Mouse (Mus musculus) cerebellum, adult 9-11 months (tissue): Measurements from ENCODE around the gene Ascl2.

Experiments used
- DNase-seq: peaks from one replicate; pipeline ENCODE4 v3.0.0; 2022

Ascl2 gene

DNA sequence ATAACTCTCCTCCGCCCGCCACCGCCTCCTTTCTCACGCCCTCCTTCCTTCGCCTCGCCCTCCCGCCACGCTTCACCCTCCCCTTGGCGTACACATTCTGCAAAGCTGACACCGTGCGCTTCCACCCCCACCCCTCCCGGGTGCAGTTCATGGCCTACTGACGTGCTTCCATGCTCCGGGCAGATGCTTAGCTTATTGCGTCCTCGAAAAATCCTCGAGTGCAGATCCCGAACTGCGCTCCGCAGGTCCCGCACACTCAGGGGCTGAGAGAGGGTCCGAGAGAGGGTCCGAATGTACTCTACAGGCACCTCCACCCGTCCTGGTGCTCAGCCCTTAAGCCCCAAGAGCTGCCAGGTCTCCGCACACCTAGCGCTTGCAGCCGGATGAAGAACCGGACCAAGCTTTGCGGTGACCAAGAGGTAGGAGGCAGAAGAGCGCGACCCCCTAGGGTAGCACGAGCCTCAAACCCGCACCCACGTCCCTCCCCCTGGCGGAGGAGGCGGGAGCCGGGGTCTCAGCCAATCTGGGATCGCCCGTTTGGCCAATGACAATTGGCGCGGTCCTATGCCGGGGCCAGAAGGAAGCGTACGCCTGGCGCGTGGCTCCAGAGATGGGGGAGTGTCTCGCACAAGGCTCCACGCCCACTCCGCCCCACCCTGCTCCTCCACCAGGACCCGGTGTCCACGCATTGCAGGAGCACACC is at the start of gene Ascl2:
Ascl2 (minus strand) TSS at position 456 of the 703 bp plus-strand sequence.
- no peak for DNase-seq

DNA sequence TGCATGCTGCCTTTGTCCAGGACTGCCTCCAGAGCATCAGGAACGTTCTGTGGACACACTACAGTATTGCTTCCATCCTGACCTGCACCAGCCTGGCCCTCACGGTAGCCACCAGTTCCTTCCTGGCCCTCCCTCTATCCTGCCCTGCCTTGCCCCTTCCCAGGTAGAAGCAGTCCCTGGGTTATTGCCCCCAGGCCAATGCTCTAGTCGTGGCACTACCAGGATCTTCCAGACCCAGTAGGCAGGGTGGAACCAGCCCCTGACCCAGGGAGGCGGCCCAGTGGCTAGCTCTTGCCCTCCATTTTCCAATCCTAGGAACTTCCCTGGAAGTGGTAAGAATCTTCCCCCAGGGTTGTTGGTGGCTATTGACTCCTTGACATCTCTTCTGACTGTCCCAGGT is 48.1 kb upstream of the Ascl2 start:
- no peak for DNase-seq

DNA sequence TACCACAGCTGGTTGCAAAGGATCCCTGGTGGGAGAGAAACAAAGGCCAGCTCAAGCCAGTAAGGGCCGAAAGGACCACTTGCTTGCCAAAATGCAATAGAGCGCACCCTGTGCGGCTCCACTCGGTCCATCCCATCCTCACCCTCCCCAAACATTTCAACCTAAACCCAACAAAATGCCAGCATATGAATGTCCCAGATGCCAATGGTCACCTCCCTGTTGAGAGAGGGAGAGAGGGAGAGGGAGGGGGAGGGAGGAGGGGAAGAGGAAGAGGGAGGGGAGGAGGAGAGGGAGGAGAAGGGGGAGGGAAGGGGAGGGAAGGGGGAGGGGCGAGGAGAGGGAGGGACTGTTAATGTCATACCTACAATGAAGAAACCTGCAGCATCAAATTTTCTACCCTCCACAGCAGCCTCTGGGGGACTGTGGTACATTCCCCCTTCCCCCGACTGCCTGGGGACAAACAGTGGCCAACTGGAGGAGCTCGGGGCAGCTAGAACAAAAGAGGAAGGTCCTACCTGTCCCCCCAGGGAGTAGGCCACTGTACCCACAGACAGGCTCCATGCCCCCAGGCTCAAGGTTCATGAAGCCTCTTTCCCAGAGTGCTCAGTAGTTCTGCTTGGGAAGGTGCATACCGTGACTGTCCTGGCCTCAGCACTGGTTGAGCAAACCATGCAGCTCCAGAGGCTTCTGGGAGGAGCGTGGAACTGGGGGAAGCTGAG is 47.5 kb upstream of the Ascl2 start:
- no peak for DNase-seq

DNA sequence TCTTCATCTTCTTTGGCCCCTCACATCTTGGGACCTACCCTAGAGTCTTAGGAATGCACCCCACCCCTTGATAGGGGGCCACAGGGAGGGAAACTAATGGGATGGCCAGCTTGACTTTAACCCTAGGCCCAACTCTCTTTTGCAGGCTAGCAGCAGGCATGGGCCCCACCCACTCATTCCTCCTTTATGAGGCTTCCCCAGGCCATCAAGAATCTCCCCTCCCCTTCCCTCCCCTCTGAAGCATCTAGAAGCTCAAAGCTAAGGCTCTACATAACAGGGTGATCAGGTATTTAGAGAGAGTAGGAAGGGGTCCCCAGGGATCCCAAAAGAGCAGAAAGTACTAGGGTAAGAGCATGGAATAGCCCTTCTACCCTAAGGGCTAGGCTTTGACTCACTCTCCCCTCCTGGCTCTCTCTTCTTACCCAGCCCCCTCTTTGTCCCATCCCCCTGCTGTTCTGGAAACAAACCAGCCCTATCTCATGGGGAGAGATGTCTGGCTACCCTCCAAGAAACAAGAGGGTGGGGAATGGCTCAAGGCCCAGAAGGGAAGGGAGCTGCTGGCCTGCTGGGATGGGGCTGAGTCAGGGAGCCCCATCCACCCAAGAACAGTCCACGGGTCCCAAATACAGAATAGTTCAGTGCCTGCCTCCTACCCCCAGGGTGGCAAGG is 46.8 kb upstream of the Ascl2 start:
- DNase-seq: peak; percentile 30

DNA sequence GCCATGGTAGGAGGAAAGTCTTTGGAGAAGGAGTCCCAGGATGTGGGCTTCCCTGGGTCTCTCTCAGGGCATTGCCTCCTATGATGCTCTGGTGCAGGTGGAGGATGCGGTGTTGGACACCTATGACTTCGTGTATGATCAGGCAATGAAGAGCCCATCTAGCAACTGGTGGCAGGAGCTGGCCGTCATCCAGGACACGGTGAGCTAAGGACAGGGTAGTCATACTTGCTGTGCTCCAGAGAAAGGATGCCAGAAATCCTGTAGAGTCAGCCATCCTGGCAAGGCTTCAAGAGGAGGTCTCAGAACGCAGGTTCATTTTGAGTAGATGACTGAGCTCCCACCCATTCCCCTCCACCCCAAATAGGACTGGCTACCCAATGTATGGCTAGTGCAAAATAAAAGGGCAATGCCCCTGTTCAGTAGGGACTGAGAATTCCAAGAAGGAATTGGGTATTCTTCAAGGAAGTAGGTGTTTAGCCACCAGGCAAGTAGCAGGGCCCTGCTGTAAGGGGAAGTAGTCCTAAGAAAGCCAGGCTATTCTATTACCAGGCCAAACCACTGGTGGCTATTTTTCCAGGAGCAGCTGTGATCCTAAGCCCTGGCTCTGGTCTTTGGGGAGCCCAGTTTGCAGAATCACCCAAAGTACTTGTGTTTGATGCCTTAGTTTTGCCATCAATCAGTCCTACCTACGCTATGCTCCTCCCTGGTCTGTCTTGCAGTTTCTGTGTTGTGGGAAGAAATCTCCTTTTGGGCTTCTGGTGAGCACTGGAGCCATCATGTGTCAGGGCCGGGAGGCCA is 46.0 kb upstream of the Ascl2 start:
- no peak for DNase-seq

DNA sequence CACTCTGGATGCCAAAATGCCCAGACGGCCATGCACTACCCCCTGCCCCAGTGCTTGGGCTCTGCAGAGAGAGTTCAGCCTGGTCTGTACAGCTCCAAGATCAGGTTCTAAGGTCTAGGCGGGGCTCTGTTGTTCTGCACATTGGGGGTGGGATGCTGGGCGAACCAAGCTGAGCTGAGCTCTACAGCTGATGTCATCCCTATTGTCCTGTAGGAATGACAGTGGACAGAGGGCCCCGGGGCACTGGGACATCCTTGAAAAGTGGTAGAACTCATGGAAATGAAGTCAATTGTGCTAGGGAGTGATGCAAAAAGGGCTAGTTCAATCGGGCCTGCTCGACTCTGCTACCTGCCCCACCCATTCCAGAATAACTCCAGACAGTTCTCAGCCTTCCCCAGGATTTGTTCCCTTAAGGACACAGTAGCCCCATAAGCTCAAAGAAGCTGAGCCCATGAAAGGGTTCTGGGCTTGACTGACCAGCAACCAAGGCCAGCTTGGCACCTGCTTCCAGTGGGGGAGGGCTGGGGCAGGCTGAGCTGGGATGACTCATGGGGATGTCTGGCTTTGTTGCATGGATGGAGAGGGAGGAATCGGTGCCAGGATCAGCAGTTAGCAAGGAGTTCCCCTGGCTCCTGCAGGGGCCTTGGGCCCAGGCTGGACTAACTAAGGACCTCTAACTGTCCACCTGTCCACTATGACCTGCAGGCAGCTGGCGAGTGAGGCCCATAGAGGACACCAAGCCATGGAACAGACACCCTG is 44.5 kb upstream of the Ascl2 start:
- peak; percentile 80 for DNase-seq

DNA sequence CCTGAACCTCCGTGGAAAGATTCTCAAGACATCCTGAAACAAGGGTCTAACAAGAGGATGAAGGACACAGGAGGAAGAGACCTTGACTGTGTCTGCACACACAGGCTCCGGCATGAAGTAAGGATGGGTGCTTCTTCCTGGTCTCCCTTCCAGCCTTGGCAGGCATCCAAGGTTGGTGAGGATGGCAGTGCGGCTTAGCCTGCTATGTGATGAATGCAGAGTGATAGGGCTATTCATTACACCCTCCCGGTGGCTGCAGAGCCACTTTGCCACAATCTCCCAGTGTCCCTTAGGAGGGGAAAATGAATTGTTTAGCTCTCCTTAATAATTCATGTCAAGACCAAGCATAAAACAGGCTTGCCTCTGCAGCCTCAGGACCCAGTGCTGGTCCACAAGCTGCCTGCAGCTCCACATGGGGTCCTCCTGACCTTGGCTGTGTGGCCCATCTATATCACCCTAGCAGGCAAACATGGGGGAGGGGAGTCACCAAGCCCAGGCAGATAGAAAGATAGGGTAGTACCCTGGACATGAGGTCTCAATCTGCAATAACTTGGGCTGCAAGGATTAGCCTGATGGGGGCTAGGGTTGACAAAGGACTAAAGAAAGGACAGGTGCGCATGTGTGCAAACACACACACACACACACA is 43.3 kb upstream of the Ascl2 start:
- DNase-seq: no peak

DNA sequence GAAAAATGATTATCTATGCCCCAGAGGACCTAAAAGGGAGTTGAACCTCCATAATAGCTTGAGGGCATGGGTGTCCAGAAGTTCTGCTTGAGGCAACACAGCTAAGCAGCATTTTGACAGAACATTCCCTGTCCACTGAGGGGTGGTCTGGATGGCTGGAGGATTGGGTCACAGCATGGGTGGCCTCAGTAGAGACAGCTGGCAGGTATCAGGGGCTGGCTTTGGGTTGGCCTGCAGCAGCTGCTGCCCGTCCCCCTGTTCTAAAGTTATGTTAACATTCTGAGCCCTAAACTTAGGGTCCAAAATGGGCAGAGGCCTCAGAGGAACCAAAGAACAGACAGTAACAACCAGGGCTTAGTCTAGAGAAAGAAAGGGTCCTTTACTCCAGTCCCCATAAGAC is 42.2 kb upstream of the Ascl2 start:
- no peak for DNase-seq

DNA sequence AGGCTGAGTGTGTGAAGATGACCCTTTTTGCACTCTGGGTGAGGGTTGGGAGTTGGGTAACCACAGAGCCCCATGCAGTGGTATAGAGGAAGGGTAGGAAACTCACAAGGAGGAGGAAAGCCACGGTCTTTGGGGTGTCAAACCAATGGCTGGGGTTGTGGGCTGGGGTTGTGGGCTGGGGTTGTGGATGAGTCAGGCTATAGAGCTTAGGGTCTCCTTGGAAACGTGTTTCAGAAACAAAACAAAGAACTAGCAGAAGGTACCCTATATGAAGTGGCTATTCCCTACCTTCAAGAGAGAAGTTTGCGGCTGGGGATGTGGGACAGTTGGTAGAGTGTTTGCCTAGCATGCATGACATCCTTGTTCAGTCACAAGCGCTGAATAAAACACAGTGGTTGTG is 40.9 kb upstream of the Ascl2 start:
- DNase-seq: no peak

DNA sequence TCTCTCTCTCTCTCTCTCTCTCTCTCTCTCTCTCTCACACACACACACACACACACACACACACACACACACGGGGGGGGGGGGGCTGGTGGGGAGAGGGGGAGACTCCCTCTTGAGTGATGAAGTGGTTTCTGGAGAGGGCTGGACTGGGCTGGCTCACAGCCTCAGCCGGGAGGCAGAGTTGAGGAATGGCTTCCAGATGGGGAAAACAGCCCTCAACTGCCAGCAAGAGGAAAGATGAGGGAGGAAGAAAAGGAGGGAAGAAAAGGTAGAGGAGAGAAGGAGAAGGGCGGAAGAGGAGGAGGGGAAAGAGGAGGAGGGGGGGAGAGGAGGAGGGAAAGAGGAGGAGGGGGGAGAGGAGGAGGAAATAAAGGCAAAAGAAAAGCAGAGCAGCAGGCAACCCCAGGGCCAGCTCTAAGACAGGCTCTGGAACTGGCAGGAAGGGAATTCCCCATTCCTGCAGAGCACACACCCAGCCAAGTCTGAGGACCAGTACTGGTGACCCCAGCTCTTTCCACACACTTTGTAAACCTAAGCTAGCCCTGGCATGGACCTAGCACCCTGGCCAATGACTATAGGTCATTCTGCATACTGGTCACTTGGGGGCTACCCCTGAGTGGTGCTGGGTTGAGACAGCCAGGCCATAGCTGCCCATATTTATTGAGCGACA is 40.1 kb upstream of the Ascl2 start:
- DNase-seq: no peak

DNA sequence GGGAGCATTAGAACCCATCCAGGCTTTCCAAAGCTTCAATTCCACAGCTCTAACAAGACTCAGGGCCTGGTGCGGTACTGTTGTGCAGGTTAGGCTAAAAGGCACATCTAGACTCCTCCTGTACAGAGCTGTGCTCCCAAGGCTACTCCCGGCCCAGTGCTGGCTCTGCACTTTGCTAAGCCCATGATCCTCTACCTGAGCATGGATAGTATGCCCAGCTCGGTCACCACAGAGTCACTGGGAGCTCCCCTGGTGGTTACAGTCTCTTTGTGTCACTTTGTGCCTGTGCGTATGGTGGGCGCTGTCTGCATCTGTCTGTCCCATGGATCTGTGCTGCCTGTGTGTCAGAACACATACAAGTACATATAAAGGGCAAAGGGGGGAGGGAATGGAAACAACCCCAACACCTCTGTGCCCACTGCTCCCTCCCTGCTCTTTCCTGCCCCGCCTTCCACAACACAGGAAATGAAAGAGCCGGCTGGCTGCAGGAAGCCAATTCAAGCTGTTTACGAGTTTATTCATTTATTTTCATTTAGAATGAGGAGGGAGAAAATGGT is 39.4 kb upstream of the Ascl2 start:
- no peak for DNase-seq

DNA sequence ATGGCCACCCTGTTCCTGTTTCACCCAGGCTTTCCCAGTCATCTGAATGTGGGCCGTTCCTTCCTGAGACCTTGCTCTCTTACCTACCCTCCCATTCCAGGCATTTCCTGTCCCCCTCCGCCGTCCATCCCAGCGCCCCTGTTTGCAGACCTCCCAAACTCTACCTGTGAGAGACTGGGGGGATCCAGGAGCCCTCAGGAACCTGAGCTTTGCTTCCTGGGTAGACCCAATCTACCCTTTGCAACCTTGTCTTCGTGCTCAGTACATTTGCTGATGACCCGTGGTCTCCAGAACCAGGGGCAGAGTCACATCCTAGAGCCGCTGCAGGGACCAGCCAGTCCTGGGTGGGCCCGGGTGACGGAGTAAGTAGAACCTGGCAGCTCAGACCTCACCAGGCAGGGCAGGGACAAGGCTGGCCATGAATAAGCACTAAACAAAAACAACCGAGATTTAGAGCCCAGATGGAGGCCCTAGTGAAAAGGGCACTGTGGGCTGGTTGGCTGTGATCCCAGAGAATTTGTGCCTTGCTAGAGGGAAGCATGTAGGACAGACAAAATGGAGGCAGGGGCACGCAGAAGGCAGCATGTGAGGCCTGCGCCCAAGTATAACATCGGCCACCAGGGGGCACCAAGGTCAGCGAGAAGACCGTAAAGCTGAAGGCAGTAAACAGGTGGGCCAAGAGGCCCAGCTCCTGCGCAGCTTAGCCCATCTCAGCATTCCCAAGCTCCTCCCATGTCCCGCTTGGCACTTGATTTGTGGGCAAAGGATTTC is 38.7 kb upstream of the Ascl2 start:
- peak; percentile 83 for DNase-seq

DNA sequence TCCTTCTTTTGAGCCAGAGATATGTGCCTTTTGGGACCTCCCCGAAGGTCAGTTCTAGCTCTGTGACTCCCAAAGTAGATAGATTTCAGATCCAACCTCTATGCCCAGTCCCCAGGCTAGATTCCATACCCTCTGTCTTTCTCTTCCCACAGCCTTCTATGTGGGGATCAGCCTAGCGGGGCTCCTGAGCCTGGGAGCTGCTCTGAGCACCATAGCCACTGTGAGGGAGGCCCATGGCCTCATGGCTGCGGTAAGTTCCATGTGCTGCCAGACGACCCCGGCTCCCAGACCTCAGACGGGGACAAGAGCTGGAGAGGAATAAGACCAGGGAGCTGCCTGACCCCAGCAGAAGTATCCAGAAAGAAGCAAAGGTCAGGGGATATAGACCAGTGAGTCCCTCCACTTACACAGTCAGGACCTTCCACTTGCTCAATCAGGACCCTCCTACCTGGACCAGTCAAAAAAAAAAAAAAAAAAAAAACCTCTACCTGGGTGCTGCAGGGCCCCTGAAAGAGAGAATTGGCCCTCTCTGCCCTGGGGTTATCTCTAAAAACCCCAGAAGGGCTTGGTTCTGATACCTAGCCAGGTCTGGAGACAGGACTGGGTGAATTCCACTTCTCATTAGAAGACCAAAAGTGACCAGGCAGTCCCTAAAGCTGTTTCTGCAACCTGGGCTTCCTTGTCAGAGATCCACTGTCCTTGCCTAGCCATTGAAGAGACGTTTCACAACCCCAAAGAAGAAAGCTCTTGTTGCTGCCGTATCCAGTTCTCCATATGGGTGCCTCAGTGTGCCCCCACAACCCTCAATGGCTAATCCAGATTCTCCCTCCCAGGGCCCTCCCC is 37.9 kb upstream of the Ascl2 start:
- DNase-seq: no peak

DNA sequence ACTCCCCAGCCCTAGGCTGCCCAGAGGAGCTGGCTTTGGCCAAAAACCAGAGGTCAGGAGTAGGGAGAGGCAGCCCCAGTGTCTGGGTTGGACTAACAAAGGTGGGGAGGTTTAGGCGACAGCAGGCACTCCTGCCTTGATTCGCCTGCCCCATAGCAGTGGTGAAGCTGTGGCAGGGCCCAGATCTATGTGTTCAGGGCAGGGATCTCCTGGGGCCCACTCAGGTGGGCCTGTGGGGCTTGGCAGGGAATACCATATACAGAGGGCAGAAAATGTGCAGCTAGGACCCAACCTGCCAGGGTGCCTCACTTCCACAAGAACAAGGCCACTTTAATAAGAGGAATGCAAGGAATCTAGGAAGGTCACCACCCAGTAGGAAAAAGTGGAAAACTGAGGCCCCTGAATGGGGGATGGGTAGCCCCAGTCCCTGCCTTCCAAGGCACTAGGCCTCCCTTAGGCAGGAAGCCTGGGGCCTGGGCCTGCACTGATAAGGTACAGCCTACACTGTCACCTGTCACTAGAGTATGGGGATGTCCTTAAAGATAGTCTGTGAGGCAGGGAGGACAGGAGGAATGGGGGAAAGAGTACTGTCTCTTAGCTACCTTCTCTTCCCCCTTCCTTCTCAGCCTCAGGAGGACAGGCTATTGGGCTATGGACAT is 37.2 kb upstream of the Ascl2 start:
- no peak for DNase-seq

DNA sequence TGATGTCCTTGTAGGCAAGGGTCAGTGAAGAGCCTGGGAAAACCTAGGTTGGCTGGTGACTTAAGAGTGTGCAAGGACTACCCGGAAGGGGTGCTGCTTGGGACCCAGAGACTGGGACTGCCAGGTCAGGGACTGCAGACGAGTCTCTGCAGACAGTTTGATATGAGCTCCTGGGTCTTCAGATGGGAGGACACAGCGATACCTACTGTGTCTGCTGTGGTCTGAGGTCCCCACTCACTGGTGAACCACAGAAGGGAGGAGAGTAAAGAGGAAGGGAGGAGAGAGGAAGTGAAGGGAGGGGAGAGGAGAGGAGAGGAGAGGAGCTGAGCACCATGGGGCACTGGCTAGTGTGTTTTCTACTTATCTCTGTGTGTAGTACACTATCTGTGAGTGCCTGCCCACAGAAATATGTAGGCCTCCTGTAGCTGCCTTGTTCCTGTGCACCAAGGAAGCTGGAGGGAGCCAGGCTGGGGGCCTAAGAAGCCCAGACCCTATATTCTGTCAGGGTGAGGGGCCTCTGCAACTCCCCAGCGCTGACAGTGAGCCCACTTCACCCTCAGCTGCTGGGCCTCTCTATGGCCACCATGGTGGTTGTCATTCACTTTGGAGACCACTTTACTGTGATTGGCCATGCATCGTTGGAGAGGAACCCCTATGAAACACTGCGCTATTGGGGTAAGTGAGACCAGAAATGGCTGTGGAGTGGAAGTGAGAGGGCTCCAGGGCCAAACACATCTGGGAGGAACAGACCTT is 36.5 kb upstream of the Ascl2 start:
- no peak for DNase-seq

DNA sequence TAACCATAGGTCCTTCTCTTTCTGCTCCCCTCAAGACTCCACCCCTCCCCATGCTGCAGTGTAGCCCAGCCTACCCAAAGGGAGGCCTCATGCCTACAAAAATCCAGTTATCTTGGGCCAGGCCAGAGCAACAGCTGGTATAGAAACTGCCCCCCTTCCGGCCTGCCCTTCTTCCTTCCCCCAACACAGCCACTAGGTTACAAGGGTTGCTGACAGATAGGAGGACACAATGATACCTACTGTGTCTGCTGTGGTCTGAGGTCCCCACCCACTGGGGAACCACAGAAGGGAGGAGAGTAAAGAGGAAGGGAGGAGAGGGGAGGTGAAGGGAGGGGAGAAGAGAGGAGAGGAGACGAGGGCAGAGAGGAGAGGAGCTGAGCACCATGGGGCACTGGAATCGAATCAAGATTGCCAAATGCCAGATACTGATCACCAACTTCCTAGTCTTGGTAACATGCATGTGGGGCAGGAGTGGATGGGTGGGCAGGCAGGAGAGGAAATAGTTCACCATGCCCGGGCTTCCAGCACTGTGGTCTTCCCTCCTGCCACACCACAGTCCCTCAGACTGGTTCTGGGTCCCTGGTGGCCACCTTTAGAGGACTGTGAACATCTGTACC is 35.8 kb upstream of the Ascl2 start, which contains the start of gene Tspan32:
Tspan32 (plus strand) TSS at position 320 of the 617 bp plus-strand sequence.
- DNase-seq: no peak

DNA sequence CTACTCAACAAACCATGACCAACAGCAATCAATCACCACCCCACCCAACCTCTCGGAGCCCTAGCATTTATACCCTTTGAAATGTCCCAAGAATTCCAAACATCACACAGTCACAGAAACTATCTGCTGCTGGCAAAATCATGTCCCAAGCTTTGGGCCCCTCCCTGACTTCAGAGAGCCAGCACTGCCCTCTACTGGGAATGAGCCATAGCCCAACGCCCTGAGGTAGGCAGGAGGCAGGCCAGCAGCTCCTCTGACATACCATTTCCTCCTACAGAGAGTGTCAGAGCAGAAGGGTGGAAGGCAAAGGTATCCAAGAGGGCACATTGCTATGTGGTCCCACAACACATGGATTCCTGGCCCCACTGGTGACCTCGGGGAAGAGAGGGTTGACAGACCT is 33.6 kb upstream of the Ascl2 start:
- no peak for DNase-seq
